Mouse (Mus musculus) heart, embryonic 14.5 days (tissue): ENCODE results near the gene Mcur1. TPM values are rescaled to one million over a fixed set of nuclear protein-coding genes. Genes with fewer than 3 reads are reported as not detected.

Source experiments
- ATAC-seq: fragments of 200-750 bp; cut with Nextera tagmentation; 2 replicates; pipeline ENCODE4 v1.8.0; 2017; ENCODE audit warnings: low read depth, moderate TSS enrichment; ENCODE audit not compliant: insufficient number of reproducible peaks, insufficient read depth, low FRiP score
- H3K27ac ChIP-seq, 2 experiments: fragments of 200-500 bp in 1 of 2; fragments of 300-500 bp in 1 of 2; sonication (generic) in 1 of 2; replicated peaks in 1 of 2; 2 replicates each; pipeline ENCODE4 v1.5.1; 2012 to 2014; ENCODE audit warnings: low read depth in 2 of 2, low read length in 2 of 2, control low read depth in 1 of 2, mild to moderate bottlenecking in 1 of 2, mixed read lengths in 1 of 2; ENCODE audit not compliant: control insufficient read depth in 1 of 2, insufficient read depth in 1 of 2
- H3K27me3 ChIP-seq: fragments of 300-500 bp; sonication (generic); 2 replicates; pipeline ENCODE4 v1.6.1; 2014; ENCODE audit warnings: mild to moderate bottlenecking, low read length, control low read depth; ENCODE audit not compliant: control insufficient read depth, insufficient read depth
- H3K36me3 ChIP-seq: fragments of 300-500 bp; sonication (generic); 2 replicates; pipeline ENCODE4 v1.6.1; 2014; ENCODE audit warnings: mild to moderate bottlenecking, control low read depth, low read length, mixed read lengths; ENCODE audit not compliant: control insufficient read depth, insufficient read depth
- H3K4me1 ChIP-seq, 2 experiments: fragments of 200-500 bp in 1 of 2; fragments of 300-500 bp in 1 of 2; sonication (generic) in 1 of 2; 2 replicates each; pipeline ENCODE4 v1.6.1; 2012 to 2014; ENCODE audit warnings: low read length in 2 of 2, control low read depth in 1 of 2, mixed read lengths in 1 of 2; ENCODE audit not compliant: control insufficient read depth in 2 of 2, insufficient read depth in 2 of 2
- H3K4me2 ChIP-seq: fragments of 300-500 bp; sonication (generic); 2 replicates; pipeline ENCODE4 v1.6.1; 2014; ENCODE audit warnings: mild to moderate bottlenecking, low read length
- H3K4me3 ChIP-seq, 2 experiments: fragments of 200-500 bp in 1 of 2; fragments of 300-500 bp in 1 of 2; sonication (generic) in 1 of 2; 2 replicates each; pipeline ENCODE4 v1.5.1; 2012 to 2014; ENCODE audit warnings: low read length in 2 of 2, mild to moderate bottlenecking in 2 of 2, control low read depth in 1 of 2, low read depth in 1 of 2, moderate library complexity in 1 of 2; ENCODE audit not compliant: control insufficient read depth in 1 of 2, insufficient read depth in 1 of 2
- H3K9ac ChIP-seq: fragments of 300-500 bp; sonication (generic); 2 replicates; pipeline ENCODE4 v1.6.1; 2014; ENCODE audit warnings: mild to moderate bottlenecking, low read length
- H3K9me3 ChIP-seq: fragments of 300-500 bp; sonication (generic); 2 replicates; pipeline ENCODE4 v1.6.1; 2016; ENCODE audit warnings: low read length, control low read depth; ENCODE audit not compliant: control insufficient read depth
- whole genome bisulfite sequencing: fragments of 180-500 bp; shearing (Covaris S2); extraction: QIAGEN DNeasy Blood & Tissue Kit; methylation state at CpG from one replicate; pipeline ENCODE4 v1.1.7; 2014; 5-methylcytosine and 5-hydroxymethylcytosine counted together
- polyA plus RNA-seq: library from polyadenylated mRNA; unstranded; fragments of >200 nt; fragmentation: Nextera tagmentation; extraction: Ambion mirVana; gene quantifications from 2 replicates; pipeline ENCODE4 v1.2.1, GENCODE M21; 2014

Gene Mcur1
- polyA plus RNA-seq, 1 experiment from 2014 or later = 21.4 TPM

- Histone ChIP-seq H3K36me3 (peaks cover 50% of the 10 kb centered on the region), H3K9ac (no peak overlapping the region), H3K27ac (no peak overlapping the region), H3K4me2 (no peak overlapping the region), H3K4me3 (no peak overlapping the region), H3K27me3 (no peaks in the 10 kb centered on the region), H3K9me3 (no peaks in the 10 kb centered on the region; the same call in 1 of the 2 replicates), H3K4me1 (peaks cover 5 to 16% of the 10 kb centered on the region in 2 experiments)
- no peak for ATAC-seq
- 81% methylated on average over 7 of the region's 7 CpGs for WGBS
Observed at GRCm38 (mm10) chr13:43554827-43555226, 5.2 kb downstream of the Mcur1 start.

- no peak overlapping the region for H3K4me3 ChIP-seq
- H3K9me3 ChIP-seq = no peaks in the 10 kb centered on the region; the same call in 1 of the 2 replicates
- H3K4me1 ChIP-seq = no peaks in the 10 kb centered on the region
- no peak for ATAC-seq
- H3K27ac ChIP-seq = no peak overlapping the region
- no peak overlapping the region for H3K9ac ChIP-seq
- no peaks in the 10 kb centered on the region for H3K27me3 ChIP-seq
- peaks cover 82% of the 10 kb centered on the region for H3K36me3 ChIP-seq
- WGBS = 90% methylated on average over 8 of the region's 8 CpGs
- H3K4me2 ChIP-seq = no peak overlapping the region
Observed at GRCm38 (mm10) chr13:43550676-43551075, 9.3 kb downstream of the Mcur1 start.

DNA sequence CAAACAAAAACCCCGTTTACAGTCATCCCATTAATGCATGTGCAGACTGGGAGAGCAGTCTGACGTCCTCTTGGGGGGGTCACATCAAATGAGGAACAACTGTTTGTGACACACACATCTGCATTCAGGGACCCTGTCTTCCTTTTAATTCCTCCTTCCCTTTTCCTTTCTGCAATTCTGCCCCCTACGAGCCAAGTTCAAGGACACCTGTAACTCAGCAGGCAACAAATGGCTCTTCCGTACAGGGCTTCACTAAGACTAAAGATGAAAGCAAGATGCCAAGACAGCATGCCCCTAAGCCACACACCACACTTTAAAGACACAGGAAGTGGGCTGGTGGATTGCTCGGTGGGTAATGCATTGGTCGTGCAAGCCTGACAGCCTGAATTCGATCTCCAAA is 10.1 kb downstream of the Mcur1 start:
- WGBS = 91% methylated on average over 7 of the region's 7 CpGs

DNA sequence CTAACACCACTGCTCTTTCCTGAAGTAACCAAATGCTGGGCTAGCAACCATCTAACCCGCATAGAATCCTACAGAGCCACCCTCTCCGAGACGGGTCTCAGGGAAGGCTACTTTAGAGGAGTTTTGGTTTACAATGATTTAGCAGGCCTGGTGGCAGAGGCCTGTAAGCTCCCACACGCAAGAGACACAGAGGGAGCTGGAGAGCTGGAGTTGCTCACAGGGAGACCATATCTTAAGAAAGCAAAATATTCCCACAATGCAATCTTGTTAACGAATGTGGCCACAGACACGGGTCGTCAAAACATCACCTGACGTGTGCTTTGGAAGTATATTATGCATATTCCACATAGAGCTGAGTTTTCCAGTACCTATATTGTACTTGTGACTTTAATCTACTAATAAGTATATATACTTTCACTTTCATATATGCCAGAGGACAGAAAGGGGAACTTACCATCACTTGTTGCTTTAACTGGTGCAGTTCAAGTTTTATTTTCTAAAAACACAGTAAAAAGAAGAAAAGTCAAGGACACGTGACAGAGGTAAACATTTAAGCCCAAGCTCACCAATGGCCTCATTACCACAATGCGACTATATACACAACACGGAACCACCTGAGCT is 10.8 kb downstream of the Mcur1 start:
- no peak overlapping the region for H3K4me3 ChIP-seq
- no peak overlapping the region for H3K4me2 ChIP-seq
- WGBS = 80% methylated on average over 11 of the region's 11 CpGs
- peaks cover 84% of the 10 kb centered on the region for H3K36me3 ChIP-seq
- ATAC-seq = no peak
- no peak overlapping the region for H3K9ac ChIP-seq
- H3K27me3 ChIP-seq = no peaks in the 10 kb centered on the region
- H3K9me3 ChIP-seq = no peaks in the 10 kb centered on the region; the same call in 1 of the 2 replicates
- no peak overlapping the region for H3K27ac ChIP-seq
- H3K4me1 ChIP-seq = no peaks in the 10 kb centered on the region

More for the DNA sequence above, 10.1 kb downstream of the Mcur1 start:
- H3K36me3 ChIP-seq = peaks cover 83% of the 10 kb centered on the region
- H3K4me2 ChIP-seq = no peak overlapping the region
- no peak for ATAC-seq
- H3K4me3 ChIP-seq = no peak overlapping the region
- no peak overlapping the region for H3K27ac ChIP-seq
- H3K9me3 ChIP-seq = no peaks in the 10 kb centered on the region; the same call in 1 of the 2 replicates
- no peaks in the 10 kb centered on the region for H3K27me3 ChIP-seq
- no peaks in the 10 kb centered on the region for H3K4me1 ChIP-seq
- no peak overlapping the region for H3K9ac ChIP-seq

- H3K9ac ChIP-seq = no peak overlapping the region
- H3K4me3 ChIP-seq = no peak overlapping the region
- H3K27ac ChIP-seq = no peak overlapping the region
- no peaks in the 10 kb centered on the region for H3K27me3 ChIP-seq
- 63% methylated on average over 5 of the region's 5 CpGs for WGBS
- no peak for ATAC-seq
- no peaks in the 10 kb centered on the region for H3K4me1 ChIP-seq
- H3K9me3 ChIP-seq = no peaks in the 10 kb centered on the region; the same call in 1 of the 2 replicates
- no peak overlapping the region for H3K4me2 ChIP-seq
- H3K36me3 ChIP-seq = peaks cover 86% of the 10 kb centered on the region
Observed at GRCm38 (mm10) chr13:43548617-43549016, 11.4 kb downstream of the Mcur1 start.

DNA sequence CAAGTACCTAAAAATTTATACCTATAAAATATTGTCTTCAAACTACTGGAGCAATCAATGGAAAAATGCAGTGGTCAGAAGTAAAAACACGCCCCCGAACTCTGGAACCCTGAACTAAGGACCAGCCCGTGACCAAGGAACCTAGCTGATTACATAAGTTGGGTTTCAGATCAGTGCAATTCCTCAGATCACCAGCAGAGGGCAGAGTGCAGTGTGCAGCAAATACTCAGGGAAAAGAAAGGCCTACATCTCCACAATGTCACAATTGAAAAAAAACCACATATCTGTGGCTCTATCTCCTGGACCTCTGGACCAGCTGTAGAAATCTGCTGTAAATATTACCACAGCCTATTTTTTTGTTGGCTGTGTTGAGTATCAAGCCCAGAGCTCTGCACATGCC is 13.1 kb downstream of the Mcur1 start:
- Histone ChIP-seq H3K27ac (no peak overlapping the region), H3K4me1 (no peaks in the 10 kb centered on the region), H3K27me3 (no peaks in the 10 kb centered on the region), H3K4me3 (no peak overlapping the region), H3K4me2 (no peak overlapping the region), H3K9me3 (no peaks in the 10 kb centered on the region; the same call in 1 of the 2 replicates), H3K9ac (no peak overlapping the region), H3K36me3 (peaks cover 72% of the 10 kb centered on the region)
- WGBS = 23% methylated on average over 3 of the region's 3 CpGs
- no peak for ATAC-seq

DNA sequence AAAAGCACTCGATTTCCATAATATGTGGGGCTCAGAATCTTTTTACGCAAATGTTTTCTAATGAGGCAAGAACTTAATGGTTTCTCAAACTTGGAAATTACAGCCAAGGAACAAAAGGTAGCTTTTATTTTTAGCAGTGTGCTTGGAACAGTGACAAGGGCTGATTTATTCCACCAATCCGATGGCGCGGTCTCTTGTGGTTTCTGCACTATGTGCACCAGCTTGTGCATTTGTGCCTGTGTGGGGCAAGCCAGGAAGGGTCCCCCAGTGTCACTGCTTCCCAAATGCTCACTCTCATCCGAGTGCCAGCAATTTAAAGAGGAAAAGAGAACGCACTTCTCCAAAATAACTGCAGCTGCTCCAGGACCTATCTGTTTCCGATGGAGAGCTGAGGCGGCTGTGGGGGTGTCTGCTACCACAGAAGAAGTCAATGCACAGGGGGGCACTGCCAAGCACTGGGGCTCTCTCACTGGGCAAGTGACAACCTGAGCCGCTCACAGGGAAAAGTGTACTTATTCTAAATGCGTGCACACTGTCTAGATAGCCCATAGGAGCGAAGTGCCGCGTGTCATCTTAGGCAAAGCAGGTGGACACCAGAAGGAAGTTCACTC is 19.7 kb downstream of the Mcur1 start:
- Histone ChIP-seq H3K4me1 (peaks cover 19 to 32% of the 10 kb centered on the region in 2 experiments), H3K9ac (no peak overlapping the region), H3K4me2 (no peak overlapping the region), H3K27me3 (no peaks in the 10 kb centered on the region), H3K36me3 (peaks cover 28% of the 10 kb centered on the region), H3K27ac (no peak overlapping the region), H3K9me3 (no peaks in the 10 kb centered on the region), H3K4me3 (no peak overlapping the region)
- WGBS = 89% methylated on average over 14 of the region's 14 CpGs
- ATAC-seq = no peak
